Mouse (Mus musculus) midbrain, embryonic 13.5 days (tissue): ENCODE measurements around the gene Cdyl2. TPM values are rescaled to one million over a fixed set of nuclear protein-coding genes. Genes with fewer than 3 reads are reported as not detected.

Experiments
- ATAC-seq: fragments of 200-750 bp; cut with Nextera tagmentation; 2 replicates; pipeline ENCODE4 v1.8.0; 2017; ENCODE audit warnings: mild to moderate bottlenecking, moderate TSS enrichment, moderate library complexity
- H3K27ac ChIP-seq: fragments of 300-500 bp; sonication (generic); 2 replicates; pipeline ENCODE4 v1.5.1; 2015; ENCODE audit warnings: inconsistent platforms, mild to moderate bottlenecking, moderate library complexity
- H3K27me3 ChIP-seq: fragments of 300-500 bp; sonication (generic); 2 replicates; pipeline ENCODE4 v1.6.1; 2015; ENCODE audit warnings: mild to moderate bottlenecking, inconsistent platforms
- H3K36me3 ChIP-seq: fragments of 300-500 bp; sonication (generic); 2 replicates; pipeline ENCODE4 v1.6.1; 2015; ENCODE audit warnings: mild to moderate bottlenecking, inconsistent platforms
- H3K4me1 ChIP-seq: fragments of 300-500 bp; sonication (generic); replicated peaks from 2 replicates; pipeline ENCODE4 v1.6.1; 2015; ENCODE audit warnings: inconsistent platforms
- H3K4me2 ChIP-seq: fragments of 300-500 bp; sonication (generic); replicated peaks from 2 replicates; pipeline ENCODE4 v1.6.1; 2015; ENCODE audit warnings: moderate library complexity, mild to moderate bottlenecking, inconsistent platforms
- H3K4me3 ChIP-seq: fragments of 300-500 bp; sonication (generic); replicated peaks from 2 replicates; pipeline ENCODE4 v1.5.1; 2015; ENCODE audit warnings: mild to moderate bottlenecking, inconsistent platforms
- H3K9ac ChIP-seq: fragments of 300-500 bp; sonication (generic); replicated peaks from 2 replicates; pipeline ENCODE4 v1.6.1; 2015; ENCODE audit warnings: mild to moderate bottlenecking, inconsistent platforms
- H3K9me3 ChIP-seq: fragments of 300-500 bp; sonication (generic); 2 replicates; pipeline ENCODE4 v1.6.1; 2016; ENCODE audit warnings: mild to moderate bottlenecking, inconsistent platforms
- WGBS: fragments of 180-500 bp; shearing (Covaris S2); methylation state at CpG from one replicate; pipeline ENCODE4 v1.1.7; 2015; 5-methylcytosine and 5-hydroxymethylcytosine counted together
- polyA plus RNA-seq: library from polyadenylated mRNA; unstranded; fragments of >200 nt; fragmentation: Nextera tagmentation; extraction: Ambion mirVana; gene quantifications from 2 replicates; pipeline ENCODE4 v1.2.1, GENCODE M21; 2015

The Cdyl2 gene
- polyA plus RNA-seq, 1 experiment from 2014 or later, result 7.9 TPM

- H3K27ac ChIP-seq, result no peak overlapping the region
- H3K9me3 ChIP-seq, result no peaks in the 10 kb centered on the region
- no peak for ATAC-seq
- no peak overlapping the region for H3K9ac ChIP-seq
- H3K4me3 ChIP-seq, result no peak overlapping the region
- peaks cover 8% of the 10 kb centered on the region; the same call in 1 of the 2 replicates for H3K36me3 ChIP-seq
- no peaks in the 10 kb centered on the region for H3K4me1 ChIP-seq
- 80% methylated on average over 5 of the region's 5 CpGs for WGBS
- H3K4me2 ChIP-seq, result no peak overlapping the region
- H3K27me3 ChIP-seq, result no peaks in the 10 kb centered on the region
Measured at GRCm38 (mm10) chr8:116573085-116573484, 159.7 kb downstream of the Cdyl2 start.

GRCm38 (mm10) chr8:116552778-116553177, 180.0 kb downstream of the Cdyl2 start:
- Histone ChIP-seq H3K36me3 (no peaks in the 10 kb centered on the region), H3K27ac (no peak overlapping the region), H3K4me3 (no peak overlapping the region), H3K9ac (no peak overlapping the region), H3K4me1 (no peaks in the 10 kb centered on the region), H3K27me3 (no peaks in the 10 kb centered on the region), H3K9me3 (no peaks in the 10 kb centered on the region), H3K4me2 (no peak overlapping the region)
- WGBS, result 75% methylated on average over 3 of the region's 3 CpGs
- ATAC-seq, result no peak

- H3K27me3 ChIP-seq, result no peaks in the 10 kb centered on the region
- H3K9me3 ChIP-seq, result no peaks in the 10 kb centered on the region
- no peaks in the 10 kb centered on the region for H3K4me1 ChIP-seq
- H3K27ac ChIP-seq, result no peak overlapping the region
- H3K9ac ChIP-seq, result no peak overlapping the region
- H3K4me2 ChIP-seq, result no peak overlapping the region
- ATAC-seq, result no peak
- WGBS, result 89% methylated on average over 6 of the region's 6 CpGs
- no peaks in the 10 kb centered on the region for H3K36me3 ChIP-seq
- no peak overlapping the region for H3K4me3 ChIP-seq
Measured at GRCm38 (mm10) chr8:116552255-116552654, 180.5 kb downstream of the Cdyl2 start.

GRCm38 (mm10) chr8:116543366-116543765, 189.4 kb downstream of the Cdyl2 start:
- Histone ChIP-seq H3K9me3 (no peaks in the 10 kb centered on the region), H3K4me2 (no peak overlapping the region), H3K27me3 (no peaks in the 10 kb centered on the region), H3K4me1 (no peaks in the 10 kb centered on the region), H3K9ac (no peak overlapping the region), H3K4me3 (no peak overlapping the region), H3K27ac (no peak overlapping the region), H3K36me3 (no peaks in the 10 kb centered on the region)
- WGBS, result 88% methylated on average over 1 of the region's 1 CpGs
- ATAC-seq, result no peak

- no peaks in the 10 kb centered on the region for H3K4me1 ChIP-seq
- H3K4me2 ChIP-seq, result no peak overlapping the region
- no peaks in the 10 kb centered on the region for H3K9me3 ChIP-seq
- H3K27me3 ChIP-seq, result no peaks in the 10 kb centered on the region
- H3K9ac ChIP-seq, result no peak overlapping the region
- WGBS, result 97% methylated on average over 5 of the region's 5 CpGs
- no peak overlapping the region for H3K27ac ChIP-seq
- no peak for ATAC-seq
- no peaks in the 10 kb centered on the region for H3K36me3 ChIP-seq
- no peak overlapping the region for H3K4me3 ChIP-seq
Measured at GRCm38 (mm10) chr8:116542842-116543241, 189.9 kb downstream of the Cdyl2 start.

- ATAC-seq, result no peak
- no peak overlapping the region for H3K4me2 ChIP-seq
- 84% methylated on average over 1 of the region's 1 CpGs for whole genome bisulfite sequencing
- H3K9me3 ChIP-seq, result no peaks in the 10 kb centered on the region
- no peaks in the 10 kb centered on the region for H3K36me3 ChIP-seq
- H3K27ac ChIP-seq, result no peak overlapping the region
- no peak overlapping the region for H3K4me3 ChIP-seq
- no peaks in the 10 kb centered on the region for H3K27me3 ChIP-seq
- H3K9ac ChIP-seq, result no peak overlapping the region
- no peaks in the 10 kb centered on the region for H3K4me1 ChIP-seq
Measured at GRCm38 (mm10) chr8:116540136-116540535, 192.7 kb downstream of the Cdyl2 start.

GRCm38 (mm10) chr8:116538763-116539162, 194.0 kb downstream of the Cdyl2 start:
- Histone ChIP-seq H3K36me3 (no peaks in the 10 kb centered on the region), H3K4me1 (no peaks in the 10 kb centered on the region), H3K27ac (no peak overlapping the region), H3K4me3 (no peak overlapping the region), H3K9ac (no peak overlapping the region), H3K9me3 (no peaks in the 10 kb centered on the region), H3K4me2 (no peak overlapping the region), H3K27me3 (no peaks in the 10 kb centered on the region)
- 56% methylated on average over 7 of the region's 7 CpGs for WGBS
- ATAC-seq, result no peak

GRCm38 (mm10) chr8:116536786-116537185, 196.0 kb downstream of the Cdyl2 start:
- Histone ChIP-seq H3K4me3 (no peak overlapping the region), H3K27me3 (no peaks in the 10 kb centered on the region), H3K9me3 (peaks cover 7% of the 10 kb centered on the region; the same call in 1 of the 2 replicates), H3K4me1 (no peaks in the 10 kb centered on the region), H3K4me2 (no peak overlapping the region), H3K27ac (no peak overlapping the region), H3K9ac (no peak overlapping the region), H3K36me3 (no peaks in the 10 kb centered on the region)
- ATAC-seq, result no peak
- WGBS, result 84% methylated on average over 5 of the region's 5 CpGs

GRCm38 (mm10) chr8:116533081-116533480, 199.7 kb downstream of the Cdyl2 start:
- Histone ChIP-seq H3K4me2 (no peak overlapping the region), H3K27ac (no peak overlapping the region), H3K27me3 (no peaks in the 10 kb centered on the region), H3K9ac (no peak overlapping the region), H3K4me1 (no peaks in the 10 kb centered on the region), H3K9me3 (peaks cover 7% of the 10 kb centered on the region; the same call in 1 of the 2 replicates), H3K4me3 (no peak overlapping the region), H3K36me3 (no peaks in the 10 kb centered on the region)
- no peak for ATAC-seq
- WGBS, result 75% methylated on average over 6 of the region's 6 CpGs

- Histone ChIP-seq H3K4me2 (no peak overlapping the region), H3K27ac (no peak overlapping the region), H3K36me3 (no peaks in the 10 kb centered on the region), H3K9ac (no peak overlapping the region), H3K4me1 (no peaks in the 10 kb centered on the region), H3K4me3 (no peak overlapping the region), H3K9me3 (peaks cover 7% of the 10 kb centered on the region; the same call in 1 of the 2 replicates), H3K27me3 (no peaks in the 10 kb centered on the region)
- 74% methylated on average over 7 of the region's 7 CpGs for WGBS
- no peak for ATAC-seq
Measured at GRCm38 (mm10) chr8:116528736-116529135, 204.1 kb downstream of the Cdyl2 start.

- no peaks in the 10 kb centered on the region for H3K36me3 ChIP-seq
- no peaks in the 10 kb centered on the region for H3K9me3 ChIP-seq
- H3K4me3 ChIP-seq, result no peak overlapping the region
- no peak overlapping the region for H3K9ac ChIP-seq
- no peaks in the 10 kb centered on the region for H3K27me3 ChIP-seq
- 90% methylated on average over 7 of the region's 7 CpGs for WGBS
- H3K27ac ChIP-seq, result no peak overlapping the region
- H3K4me1 ChIP-seq, result no peaks in the 10 kb centered on the region
- no peak for ATAC-seq
- no peak overlapping the region for H3K4me2 ChIP-seq
Measured at GRCm38 (mm10) chr8:116524915-116525314, 207.9 kb downstream of the Cdyl2 start.
